Mouse (Mus musculus) lung, postnatal 0 days (tissue): ENCODE data around the gene Slc35g2.

Source experiments
- CTCF ChIP-seq: IDR thresholded peaks from 2 replicates; pipeline ENCODE4 v1.5.1; 2016; ENCODE audit warnings: antibody characterized with exemption, mild to moderate bottlenecking
- EP300 ChIP-seq: IDR thresholded peaks from 2 replicates; pipeline ENCODE4 v1.6.1; 2016; ENCODE audit warnings: antibody characterized with exemption, mild to moderate bottlenecking, control low read depth

DNA sequence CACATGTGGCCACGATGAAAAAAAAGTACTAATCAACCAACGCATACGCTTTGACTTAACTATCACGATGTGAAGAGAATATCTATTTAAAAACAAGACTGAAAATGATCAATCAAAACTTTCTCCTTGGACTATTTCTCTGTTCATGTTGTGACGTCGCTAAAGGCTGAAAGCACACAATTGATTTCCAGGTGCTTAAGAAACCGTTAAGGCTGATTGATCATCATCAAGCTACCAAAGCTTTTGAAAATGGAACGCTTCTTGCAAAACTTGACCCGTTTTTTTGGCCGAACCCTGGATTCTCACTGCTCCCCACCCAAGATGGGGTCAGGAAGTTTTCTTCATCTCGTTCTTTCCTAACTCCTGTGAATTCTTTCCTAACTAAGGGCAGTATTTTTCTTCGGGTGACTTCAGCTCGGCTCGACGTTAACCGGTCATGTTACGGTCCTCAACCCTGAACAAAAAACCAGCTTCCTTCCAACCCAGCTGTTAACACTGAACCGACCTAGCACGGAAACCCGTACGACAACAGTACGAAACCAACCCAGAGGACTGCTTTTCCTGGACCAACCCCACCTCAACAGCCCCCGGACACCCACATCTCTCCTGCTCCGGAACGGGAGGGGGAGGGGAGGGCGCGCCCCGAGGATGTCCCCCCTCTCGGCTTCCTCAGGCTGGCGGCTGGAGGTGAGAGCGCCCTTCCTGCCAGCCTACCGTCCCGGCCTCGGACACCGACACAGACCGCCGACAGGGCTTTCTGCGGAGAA lies 25.8 kb downstream of the Slc35g2 start:
- TF ChIP-seq CTCF (no peak), EP300 (no peak)
